Mouse (Mus musculus) CD4-positive helper T cell, adult 2 months (primary cell): ENCODE results near the gene Lamc1.
"Not testable (repeated sequence)": the region's sequence is repeated elsewhere in the genome, so short reads cannot be mapped to it uniquely, and the experiment has no call there.

Experiments used
- DNase-seq: peaks from one replicate; pipeline ENCODE4 v3.0.0-alpha.2; 2012; ENCODE audit warnings: low read depth, missing footprints, low spot score

Lamc1 gene

DNA sequence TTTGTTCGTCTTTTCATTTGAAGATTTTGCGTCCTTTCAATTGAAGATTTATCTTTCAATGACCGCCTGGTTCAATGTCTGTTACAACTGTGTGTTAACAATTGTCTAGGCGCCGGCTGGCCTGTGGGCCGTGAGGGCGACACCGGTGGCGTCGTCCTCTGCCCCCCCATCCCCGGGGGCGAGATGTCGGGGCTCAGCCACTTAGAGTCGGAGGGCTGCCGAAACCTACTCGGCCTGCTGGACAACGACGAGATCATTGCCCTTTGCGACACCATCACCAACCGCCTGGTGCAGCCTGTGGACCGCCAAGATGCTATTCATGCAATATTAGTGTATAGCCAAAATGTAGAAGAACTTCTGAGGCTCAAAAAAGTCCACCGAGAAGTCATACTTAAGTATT, 27.3 kb downstream of the Lamc1 start:
- not testable (repeated sequence) for DNase-seq

DNA sequence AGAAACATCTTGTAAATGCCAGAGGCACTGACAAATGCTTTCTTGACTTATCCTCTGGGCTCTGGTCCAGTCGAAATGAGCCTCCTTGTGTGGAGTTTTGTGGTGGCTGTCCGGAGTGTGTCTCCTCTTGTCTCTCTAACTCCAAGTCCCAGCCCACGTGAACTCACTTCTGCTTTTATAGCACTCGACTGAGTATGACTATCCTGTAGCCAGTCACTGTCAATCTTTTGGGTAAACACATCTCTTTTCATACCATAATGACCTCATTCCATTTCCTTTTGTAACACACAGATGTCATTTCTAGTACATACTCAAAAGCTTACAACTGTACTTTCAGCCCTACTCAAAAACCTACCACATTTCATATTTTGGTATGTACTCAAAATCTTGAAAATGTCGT, 33.1 kb downstream of the Lamc1 start:
- not testable (repeated sequence) for DNase-seq

DNA sequence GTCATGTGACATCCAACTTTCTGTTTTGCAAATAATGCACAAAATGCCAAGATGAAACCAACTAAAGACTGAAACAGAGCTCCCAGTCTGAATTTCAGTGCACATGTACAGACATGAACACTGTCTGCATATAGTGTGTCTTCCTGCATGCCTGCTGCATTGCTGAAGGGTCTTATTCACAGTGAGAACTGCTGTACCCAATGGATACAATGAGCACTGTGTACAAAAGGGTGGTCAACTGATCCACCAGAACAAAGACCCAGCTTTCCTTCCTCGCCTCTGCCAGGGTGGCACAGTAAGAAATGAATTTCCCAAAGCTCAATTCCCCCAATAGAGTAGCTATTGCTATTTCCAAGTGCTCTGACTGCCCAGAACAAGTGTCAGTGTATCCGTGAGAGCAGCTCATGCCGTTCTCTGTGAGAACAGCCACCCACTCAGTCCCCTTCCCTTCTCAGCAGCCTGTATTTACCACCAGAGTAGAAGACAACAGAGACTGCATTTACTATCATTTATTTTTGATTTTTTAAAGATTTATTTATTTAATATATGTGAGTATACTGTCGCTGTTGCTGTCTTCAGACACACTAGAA, 34.7 kb downstream of the Lamc1 start:
- not testable (repeated sequence) for DNase-seq

DNA sequence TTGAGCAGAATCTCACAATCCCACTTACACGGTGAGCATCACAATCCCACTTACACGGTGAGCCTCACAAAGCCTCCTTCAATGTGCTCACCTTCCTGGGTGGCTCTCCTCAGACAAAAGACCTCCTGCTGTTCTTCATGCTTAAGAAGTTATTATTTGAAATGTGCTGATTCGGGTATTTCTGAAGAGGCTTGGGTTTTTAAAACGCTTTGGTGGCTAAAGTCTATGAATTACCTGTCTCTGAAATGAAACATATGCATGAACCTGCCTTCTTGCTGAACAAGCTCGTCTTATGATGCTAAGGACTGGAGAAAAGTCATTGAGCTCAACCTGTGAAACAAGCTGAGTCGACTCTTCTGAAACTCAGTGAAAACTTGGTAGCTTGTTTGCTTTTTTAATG, 36.6 kb downstream of the Lamc1 start:
- DNase-seq = no peak

DNA sequence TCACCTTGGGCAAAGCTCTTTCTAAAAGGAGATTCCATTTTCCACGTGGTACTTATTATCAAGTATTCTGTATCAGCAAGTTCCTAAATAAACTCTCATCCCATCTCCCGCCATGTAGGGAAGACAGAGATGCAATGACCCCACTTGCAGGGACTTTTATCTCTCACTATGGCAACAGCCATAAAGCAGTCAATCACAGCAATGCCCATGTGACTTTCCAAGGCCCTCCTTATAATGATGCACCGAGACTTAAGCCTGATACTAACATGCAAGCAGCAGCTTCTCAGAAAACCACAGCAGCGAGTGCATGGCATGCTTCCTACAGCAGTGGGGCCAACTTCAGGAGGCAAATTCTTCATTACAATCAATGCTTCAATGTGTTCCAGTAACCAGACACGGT, 39.7 kb downstream of the Lamc1 start:
- no peak for DNase-seq

DNA sequence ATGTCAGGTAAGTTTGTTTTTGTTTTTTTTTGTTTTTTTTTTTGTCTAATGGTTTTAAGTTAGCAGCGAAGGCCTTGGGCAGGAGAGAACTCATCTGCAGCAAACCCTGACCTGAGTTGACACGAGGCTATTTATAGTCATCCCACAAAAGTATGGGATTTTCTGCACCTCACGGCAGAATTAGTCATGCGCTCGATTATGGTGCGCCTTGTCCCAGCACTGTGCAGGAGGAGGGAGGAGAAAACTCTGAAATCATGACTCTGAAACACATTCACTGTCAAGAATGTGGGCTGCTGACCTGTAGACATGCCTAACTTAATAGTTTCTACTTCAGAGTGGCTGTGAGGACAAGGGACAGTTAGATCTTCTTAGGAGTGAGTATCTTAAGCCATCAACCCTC, 40.4 kb downstream of the Lamc1 start:
- DNase-seq = no peak

DNA sequence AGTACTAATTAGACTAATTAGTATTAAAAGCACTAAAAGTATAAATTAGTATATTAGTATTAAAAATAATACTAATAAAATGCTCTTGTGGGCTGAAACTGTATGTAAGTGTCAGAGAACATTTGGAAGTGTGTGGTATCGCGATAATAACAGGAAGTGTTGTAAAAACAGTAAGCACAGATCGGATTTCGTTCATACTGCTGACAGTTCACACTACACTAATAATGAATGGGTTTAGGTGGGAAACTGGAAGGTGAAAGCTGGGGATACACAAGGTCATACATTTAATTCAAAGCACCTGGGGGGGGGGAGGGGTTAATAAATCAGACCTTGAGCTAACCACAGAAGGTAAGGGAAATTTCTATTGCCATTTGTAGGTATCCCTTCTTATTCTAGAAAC, 41.2 kb downstream of the Lamc1 start:
- no peak for DNase-seq

DNA sequence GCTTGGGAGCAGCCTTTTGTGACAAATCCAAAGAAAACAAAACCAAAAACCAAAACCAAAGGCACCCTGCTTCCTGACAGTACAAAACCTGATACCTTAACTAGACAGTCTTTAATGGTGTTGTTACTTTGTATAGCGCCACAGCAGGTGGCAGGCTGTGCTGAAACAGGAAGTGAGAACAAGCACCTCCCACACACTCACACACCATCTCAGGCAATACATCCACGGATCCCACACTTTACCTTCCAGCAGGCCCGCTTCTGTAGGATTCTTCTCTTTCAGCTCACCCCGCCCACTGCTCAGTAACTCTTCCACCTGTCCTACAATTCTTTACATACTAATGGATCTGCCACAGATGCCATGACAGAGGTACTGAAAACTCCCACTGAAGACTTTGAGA, 44.6 kb downstream of the Lamc1 start:
- DNase-seq = peak; percentile 24

DNA sequence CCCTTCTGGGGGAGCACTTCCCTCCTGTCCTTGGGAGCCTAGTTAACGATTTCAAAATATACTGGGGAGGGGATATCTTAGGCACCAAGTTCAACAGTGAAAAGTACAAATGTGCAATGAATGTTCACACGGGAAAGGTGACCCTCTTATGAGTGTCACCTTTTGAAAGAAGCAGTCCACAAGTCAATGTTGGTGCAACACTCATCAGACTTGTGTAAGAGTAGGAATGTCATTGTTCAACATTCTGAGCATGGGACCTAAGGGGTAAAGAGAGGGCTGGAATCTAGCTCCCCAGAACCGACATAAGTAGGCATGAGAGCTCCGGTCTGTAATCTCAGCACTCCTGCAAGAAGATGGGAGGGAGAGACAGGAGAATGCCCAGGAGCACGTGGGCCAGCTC, 45.1 kb downstream of the Lamc1 start:
- DNase-seq = no peak

DNA sequence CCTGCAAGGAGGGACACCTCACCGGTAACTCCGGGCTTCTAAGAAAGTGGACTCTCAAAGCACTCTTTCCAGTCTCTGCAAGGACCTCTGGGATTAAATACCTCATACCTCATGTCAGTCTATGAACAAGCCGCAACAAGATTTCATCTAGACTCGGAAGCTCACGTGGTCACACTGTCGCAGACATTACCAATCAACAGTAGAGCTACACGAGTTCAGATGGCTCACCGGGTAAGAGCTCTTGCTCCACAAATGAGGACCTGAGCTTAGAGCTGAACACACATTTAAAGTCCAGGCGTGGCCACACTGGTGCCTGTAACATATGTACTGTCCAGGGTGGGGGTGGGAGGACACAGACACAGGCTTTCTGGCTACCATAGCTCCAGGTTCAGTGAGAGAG, 46.4 kb downstream of the Lamc1 start:
- DNase-seq = no peak

DNA sequence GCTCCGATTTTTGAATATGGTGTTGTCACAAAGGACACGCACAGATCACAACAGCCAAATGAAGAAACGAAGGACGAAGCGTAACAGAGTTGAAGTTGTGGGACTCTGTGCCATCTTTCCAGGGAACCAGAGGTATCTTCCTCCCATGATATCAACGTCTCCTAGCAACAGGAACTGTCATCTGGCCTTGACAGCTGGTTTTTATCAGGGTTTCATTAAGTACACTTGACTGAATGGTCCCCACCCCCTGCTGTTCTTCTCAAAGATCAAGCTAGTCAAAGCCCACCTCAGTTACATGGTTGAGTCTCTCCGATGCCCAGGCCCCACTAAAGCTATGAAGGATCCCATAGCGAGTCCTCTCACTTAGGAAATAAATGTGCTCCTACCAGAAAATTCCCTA, 47.4 kb downstream of the Lamc1 start:
- DNase-seq = no peak

DNA sequence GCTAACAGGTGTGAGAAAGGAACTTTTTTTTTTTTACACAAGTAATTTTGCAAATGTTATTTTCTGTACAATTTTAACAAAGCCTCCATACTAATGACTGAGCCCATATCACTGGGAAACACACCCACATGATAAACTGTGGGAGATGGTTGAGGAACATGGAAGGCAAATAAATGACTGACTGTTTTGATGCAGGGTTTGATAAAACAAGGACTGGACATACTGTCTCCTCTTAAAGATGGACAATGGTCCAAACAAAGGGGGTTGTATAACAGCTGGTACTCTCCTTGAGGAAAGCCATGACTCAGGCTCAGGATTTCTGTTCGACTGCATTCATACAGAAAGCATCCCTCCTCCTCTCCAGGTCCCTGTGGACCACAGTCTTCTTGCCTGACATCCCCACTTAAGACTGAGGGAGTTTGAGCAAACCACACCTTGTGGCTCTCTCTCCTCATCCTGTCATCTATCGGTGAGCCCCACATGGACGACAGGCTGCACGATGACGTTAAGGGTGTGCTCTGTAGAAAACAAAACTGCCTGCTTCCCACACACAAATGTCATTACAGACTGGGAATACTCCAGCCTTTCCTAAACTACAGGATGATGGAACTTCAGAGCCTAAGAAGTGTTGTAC, 50.1 kb downstream of the Lamc1 start:
- no peak for DNase-seq

DNA sequence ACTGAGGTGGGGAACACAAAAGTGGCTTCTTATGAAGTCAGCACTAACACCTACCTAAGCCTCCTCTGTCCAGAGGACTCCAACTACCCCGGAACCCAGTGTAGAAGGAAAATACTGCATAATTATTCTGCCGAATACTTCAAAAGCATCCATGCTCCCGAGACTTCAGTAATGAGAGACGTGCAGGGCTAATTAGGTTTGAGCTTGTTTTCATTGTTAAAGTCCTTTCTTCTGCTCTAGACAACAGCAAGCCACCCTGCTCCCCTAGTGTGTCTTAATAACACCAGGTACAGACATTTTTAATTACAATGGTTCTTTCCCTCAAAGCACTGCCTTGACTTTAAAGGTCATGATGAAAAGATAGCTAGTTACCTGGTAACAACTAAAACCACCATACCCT, 51.1 kb downstream of the Lamc1 start:
- no peak for DNase-seq

DNA sequence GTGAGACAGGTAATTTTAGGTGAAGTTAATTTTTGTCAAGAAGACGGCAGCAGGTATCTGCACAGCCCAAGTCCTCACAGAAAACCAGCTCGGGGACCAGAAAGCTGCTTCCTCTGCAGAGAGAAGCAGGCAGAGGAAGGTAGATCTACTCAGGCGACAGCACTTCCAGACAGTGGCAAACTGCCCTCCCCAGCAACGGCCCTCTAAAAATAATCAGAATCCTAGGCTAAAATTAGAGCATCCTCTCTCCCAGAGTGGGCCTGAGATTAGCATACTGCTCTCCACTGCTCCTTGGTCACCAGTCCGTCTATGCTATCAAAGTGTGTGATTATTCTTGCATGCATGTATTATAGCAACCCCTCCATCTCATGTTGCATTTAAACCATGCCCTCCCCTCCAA, 52.2 kb downstream of the Lamc1 start:
- no peak for DNase-seq

DNA sequence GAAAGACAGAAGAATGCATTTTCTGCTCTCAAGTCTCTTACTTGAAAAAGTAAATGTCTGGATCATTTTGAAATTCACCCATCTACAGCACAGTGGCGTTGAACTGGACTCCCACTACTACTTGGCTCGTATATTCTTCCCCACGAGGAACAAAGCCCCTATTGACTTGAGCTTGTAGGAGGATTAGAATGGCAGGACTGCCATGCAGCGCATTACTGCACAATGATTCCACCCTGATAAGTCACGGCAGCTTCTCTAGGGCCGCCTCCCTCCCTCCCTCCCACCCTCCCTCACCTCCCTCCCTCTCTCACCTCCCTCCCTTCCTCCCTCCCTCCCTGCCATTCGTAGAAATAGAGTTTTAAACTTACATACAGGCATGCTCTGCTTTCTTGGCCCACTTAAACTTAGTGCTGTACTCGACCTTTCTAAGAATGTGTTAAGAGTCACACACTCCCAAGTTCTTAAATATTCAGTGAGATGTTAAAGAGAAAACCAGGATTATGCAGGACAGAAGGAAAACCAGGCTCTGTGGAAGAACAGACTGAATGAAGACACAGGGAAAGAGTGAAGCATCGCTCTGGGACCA, 54.5 kb downstream of the Lamc1 start:
- DNase-seq = no peak

DNA sequence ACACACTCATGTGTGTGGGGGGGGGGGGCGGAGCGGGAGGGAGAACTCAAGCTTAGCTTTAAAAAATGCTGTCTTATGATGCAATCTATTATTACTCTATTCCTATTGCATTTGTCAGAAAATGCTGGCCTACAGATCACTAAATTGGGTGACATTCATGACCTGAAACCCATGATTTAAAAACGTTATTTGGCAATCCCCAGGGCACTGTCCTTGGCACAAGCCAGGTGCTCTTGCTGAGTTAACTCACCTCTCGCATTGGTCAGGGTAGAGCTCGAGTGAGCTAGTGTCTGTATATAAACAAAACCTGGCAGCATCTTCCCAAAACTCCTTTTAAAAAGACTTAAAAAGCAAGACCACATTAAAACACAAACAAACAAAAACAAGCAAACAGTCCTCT, 57.1 kb downstream of the Lamc1 start:
- DNase-seq = no peak

DNA sequence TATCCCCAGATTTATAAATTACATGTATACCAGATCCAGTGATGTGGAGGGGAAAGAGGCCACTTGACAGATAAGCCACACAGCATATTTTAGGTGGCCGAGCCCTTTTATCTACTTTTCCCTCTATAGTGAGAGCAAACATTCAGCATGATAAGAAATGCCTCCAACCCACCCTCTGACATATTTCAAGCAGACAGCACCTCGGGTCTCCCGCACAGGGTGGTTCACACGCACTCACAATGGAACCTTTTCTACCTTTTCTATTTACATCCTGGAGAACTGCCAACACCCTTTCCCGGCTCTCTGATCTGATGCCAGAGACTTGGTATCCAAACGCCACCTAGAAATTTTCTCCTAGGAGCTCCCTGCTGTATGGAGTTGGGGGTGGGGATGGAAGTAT, 58.0 kb downstream of the Lamc1 start:
- no peak for DNase-seq

DNA sequence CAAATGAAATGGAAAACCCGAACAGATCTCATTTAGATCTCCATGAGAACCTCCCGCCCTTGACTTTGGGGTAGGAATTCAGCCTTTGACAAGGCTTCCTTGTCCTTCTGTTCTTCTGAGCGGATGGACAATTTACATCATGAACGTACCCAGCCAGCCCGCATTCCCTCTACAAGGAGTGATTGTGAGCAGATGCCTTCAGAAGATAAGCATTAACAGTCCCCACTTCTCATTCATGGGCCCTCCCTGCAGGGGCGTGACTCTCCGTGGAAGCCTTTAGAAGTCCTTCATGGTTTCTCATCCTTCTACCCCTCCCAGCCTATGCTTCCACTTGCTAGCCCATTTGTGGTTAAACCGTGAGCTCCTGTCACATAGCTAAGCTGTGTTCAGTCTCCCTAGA, 58.9 kb downstream of the Lamc1 start:
- DNase-seq = no peak

DNA sequence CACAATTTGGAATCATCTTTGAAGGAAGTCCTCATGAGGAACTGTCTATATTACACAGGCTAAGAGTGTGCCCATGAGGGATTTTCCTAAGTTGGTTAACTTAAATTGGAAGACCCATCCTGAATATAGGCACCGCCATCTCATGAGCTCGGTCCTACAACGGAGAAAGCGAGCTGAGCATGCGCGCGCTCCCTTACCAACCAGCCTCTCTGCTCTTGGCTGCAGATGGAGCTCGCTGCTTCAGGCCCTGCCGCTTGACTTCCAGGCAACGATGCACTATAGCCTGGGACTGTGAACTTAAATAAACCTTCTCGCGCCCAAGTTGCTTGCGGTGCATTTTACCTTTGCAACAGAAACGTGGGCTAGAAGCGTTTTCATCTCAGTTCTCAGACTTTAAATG, 61.8 kb downstream of the Lamc1 start:
- DNase-seq = no peak

DNA sequence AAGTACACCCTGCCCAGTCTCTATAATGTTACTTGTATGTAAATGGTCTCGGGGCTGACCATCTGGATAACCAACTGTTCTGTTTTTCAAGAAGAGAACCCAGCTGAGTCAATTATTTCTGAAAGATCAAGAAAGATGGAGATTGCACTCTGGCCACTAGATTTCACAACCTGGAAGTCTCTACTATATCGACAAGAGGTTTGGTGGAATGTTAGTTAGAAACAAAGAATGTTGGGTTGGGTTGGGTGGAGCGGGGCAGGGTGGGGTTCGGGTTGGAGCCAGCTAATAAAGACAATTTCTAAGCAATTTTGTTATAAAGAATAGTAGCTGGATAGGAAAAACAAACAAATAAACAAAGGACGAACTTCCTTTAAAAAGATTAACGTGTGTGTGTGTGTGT, 62.9 kb downstream of the Lamc1 start:
- no peak for DNase-seq

DNA sequence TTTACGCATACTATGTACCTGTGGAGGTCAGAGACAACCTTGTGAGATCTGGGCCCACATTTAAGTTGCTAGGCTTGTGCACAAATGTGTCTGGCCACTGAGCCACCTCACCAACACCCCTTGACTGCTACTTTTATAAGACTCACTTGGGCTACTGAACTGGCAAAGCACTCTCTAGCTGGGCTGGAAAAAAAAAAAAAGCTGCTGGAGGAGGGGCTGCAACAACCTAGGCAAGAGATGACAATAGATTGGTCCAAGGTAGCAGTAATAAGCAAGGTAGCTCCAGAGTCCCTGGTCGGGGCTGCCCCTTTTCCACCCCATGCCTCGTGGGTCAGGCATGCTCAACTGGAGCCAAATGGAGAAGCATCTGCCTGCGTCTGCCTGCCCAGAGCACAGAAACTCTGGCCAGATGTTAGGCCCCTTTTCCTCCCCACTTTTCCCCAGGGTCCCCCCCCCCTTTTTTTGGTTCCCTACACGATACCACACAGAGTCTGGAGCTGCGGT, 63.7 kb downstream of the Lamc1 start:
- no peak for DNase-seq

DNA sequence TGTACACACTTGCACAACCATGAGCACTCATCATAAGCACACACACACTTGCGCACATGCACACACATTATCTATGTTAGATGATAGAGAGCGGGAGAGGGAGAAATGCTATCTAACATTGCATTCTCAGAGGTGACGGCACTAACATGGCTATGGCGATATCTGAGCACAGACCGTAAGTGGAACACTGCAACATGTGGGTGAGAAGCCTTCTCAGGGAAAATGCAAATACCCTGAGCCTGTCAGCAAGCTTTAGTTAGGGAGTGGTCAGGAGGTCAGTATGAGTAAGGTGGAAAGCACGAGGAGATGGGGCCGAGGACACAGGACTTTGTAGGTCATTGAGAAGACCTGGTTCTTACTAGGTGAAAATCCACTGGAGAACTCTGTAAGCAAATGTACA, 64.3 kb downstream of the Lamc1 start:
- no peak for DNase-seq

DNA sequence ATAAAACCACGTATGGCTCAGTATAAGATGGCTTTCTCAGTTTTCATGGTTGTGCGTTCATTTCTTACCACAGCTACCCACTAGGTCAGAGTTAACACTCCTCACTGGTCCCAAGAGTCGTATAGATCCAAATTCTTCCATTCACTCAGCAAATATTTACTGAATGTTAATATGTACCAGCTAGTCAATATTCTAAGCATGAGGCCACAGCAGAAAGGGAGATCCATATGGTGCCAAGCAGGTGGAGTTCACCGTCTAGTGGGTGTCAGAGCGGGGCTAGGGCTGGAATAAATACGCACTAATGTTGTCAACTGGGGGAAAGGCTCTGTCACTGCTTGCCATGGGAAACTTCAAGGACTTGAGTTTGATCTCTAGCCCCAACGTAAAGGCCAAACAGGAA, 64.9 kb downstream of the Lamc1 start:
- no peak for DNase-seq
